Mouse (Mus musculus) midbrain, embryonic 15.5 days (tissue): ENCODE results near the gene Snta1. TPM values are rescaled to one million over a fixed set of nuclear protein-coding genes. Genes with fewer than 3 reads are reported as not detected.

Source experiments
- ATAC-seq: fragments of 200-750 bp; cut with Nextera tagmentation; replicated peaks from 2 replicates; pipeline ENCODE4 v1.8.0; 2017; ENCODE audit warnings: moderate TSS enrichment
- H3K27ac ChIP-seq: fragments of 300-500 bp; sonication (generic); 2 replicates; pipeline ENCODE4 v1.5.1; 2015; ENCODE audit warnings: mild to moderate bottlenecking, inconsistent platforms
- H3K27me3 ChIP-seq: fragments of 300-500 bp; sonication (generic); replicated peaks from 2 replicates; pipeline ENCODE4 v1.6.1; 2015; ENCODE audit warnings: inconsistent platforms
- H3K36me3 ChIP-seq: fragments of 300-500 bp; sonication (generic); replicated peaks from 2 replicates; pipeline ENCODE4 v1.6.1; 2015; ENCODE audit warnings: inconsistent platforms
- H3K4me1 ChIP-seq: fragments of 300-500 bp; sonication (generic); 2 replicates; pipeline ENCODE4 v1.6.1; 2015; ENCODE audit warnings: inconsistent platforms
- H3K4me2 ChIP-seq: fragments of 300-500 bp; sonication (generic); 2 replicates; pipeline ENCODE4 v1.6.1; 2015; ENCODE audit warnings: inconsistent platforms, mild to moderate bottlenecking, moderate library complexity
- H3K4me3 ChIP-seq: fragments of 300-500 bp; sonication (generic); 2 replicates; pipeline ENCODE4 v1.5.1; 2015; ENCODE audit warnings: mild to moderate bottlenecking, inconsistent platforms
- H3K9ac ChIP-seq: fragments of 300-500 bp; sonication (generic); 2 replicates; pipeline ENCODE4 v1.6.1; 2015; ENCODE audit warnings: mild to moderate bottlenecking, inconsistent platforms
- H3K9me3 ChIP-seq: fragments of 300-500 bp; sonication (generic); 2 replicates; pipeline ENCODE4 v1.6.1; 2016; ENCODE audit warnings: inconsistent platforms
- WGBS: fragments of 180-500 bp; shearing (Covaris S2); methylation state at CpG from one replicate; pipeline ENCODE4 v1.1.7; 2015; ENCODE audit warnings: mixed read lengths; 5-methylcytosine and 5-hydroxymethylcytosine counted together
- polyA plus RNA-seq: library from polyadenylated mRNA; unstranded; fragments of >200 nt; fragmentation: Nextera tagmentation; extraction: Ambion mirVana; gene quantifications from 2 replicates; pipeline ENCODE4 v1.2.1, GENCODE M21; 2015

Snta1 gene
- 10.2 and 13.2 TPM in 2 replicates for polyA plus RNA-seq

- H3K4me2 ChIP-seq = peak within 1 kb of the TSS; percentile 74
- H3K27ac ChIP-seq = peak within 1 kb of the TSS; percentile 61
- H3K9me3 ChIP-seq = no peaks in the 10 kb centered on the region
- H3K27me3 ChIP-seq = no peaks in the 10 kb centered on the region
- H3K9ac ChIP-seq = peak within 1 kb of the TSS; percentile 74
- H3K36me3 ChIP-seq = no peaks in the 10 kb centered on the region
- WGBS = 1% methylated on average over 84 of the region's 84 CpGs
- ATAC-seq = peak; percentile 87
- peaks cover 26% of the 10 kb centered on the region for H3K4me1 ChIP-seq
- peak within 1 kb of the TSS; percentile 88 for H3K4me3 ChIP-seq
Measured at GRCm38 (mm10) chr2:154407643-154408445, at the start of gene Snta1. Snta1 (minus strand) TSS chr2:154408099.

GRCm38 (mm10) chr2:154456621-154457020 is 48.7 kb upstream of the Snta1 start:
- H3K4me1 ChIP-seq = peaks cover 5% of the 10 kb centered on the region; the same call in 1 of the 2 replicates
- H3K9ac ChIP-seq = no peak overlapping the region
- H3K27ac ChIP-seq = no peak overlapping the region
- no peaks in the 10 kb centered on the region for H3K9me3 ChIP-seq
- H3K36me3 ChIP-seq = no peaks in the 10 kb centered on the region
- H3K27me3 ChIP-seq = no peaks in the 10 kb centered on the region
- ATAC-seq = no peak
- H3K4me3 ChIP-seq = no peak overlapping the region
- no peak overlapping the region for H3K4me2 ChIP-seq

DNA sequence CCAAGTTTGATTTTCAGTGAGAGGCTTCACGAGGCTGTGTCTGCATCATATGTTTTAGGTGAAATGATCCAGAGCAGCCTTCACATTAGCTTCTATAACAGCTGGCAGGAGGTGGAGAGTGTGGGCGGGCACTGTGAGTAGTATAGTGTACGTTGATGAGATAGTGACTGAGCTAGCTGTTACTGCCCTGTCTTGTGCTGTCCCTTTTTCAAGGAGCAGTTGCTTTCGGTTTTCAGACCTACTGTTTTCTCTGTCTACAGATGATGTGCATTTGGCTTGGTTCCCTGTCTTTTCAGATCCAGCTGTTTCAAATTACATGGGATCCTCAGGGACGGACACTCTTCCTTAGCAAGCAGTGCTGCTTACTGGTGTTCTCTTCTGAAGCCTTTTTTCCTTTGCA is 47.9 kb upstream of the Snta1 start:
- no peak for ATAC-seq
- Histone ChIP-seq H3K9ac (no peak overlapping the region), H3K4me1 (peaks cover 5% of the 10 kb centered on the region; the same call in 1 of the 2 replicates), H3K27me3 (no peaks in the 10 kb centered on the region), H3K36me3 (no peaks in the 10 kb centered on the region), H3K9me3 (no peaks in the 10 kb centered on the region), H3K27ac (peak overlapping the region; percentile 16; the same call in 1 of the 2 replicates), H3K4me2 (no peak overlapping the region), H3K4me3 (no peak overlapping the region)
- 60% methylated on average over 5 of the region's 5 CpGs for WGBS

- Histone ChIP-seq H3K27ac (0 out of 2 replicates have a peak overlapping the region, but pooled peaks have one; percentile 1), H3K9ac (no peak overlapping the region), H3K4me2 (no peak overlapping the region), H3K4me3 (no peak overlapping the region), H3K36me3 (no peaks in the 10 kb centered on the region), H3K9me3 (no peaks in the 10 kb centered on the region), H3K27me3 (no peaks in the 10 kb centered on the region), H3K4me1 (peaks cover under 1% of the 10 kb centered on the region; the same call in 1 of the 2 replicates)
- no peak for ATAC-seq
- 58% methylated on average over 3 of the region's 3 CpGs for WGBS
Measured at GRCm38 (mm10) chr2:154454605-154455004, 46.7 kb upstream of the Snta1 start.

DNA sequence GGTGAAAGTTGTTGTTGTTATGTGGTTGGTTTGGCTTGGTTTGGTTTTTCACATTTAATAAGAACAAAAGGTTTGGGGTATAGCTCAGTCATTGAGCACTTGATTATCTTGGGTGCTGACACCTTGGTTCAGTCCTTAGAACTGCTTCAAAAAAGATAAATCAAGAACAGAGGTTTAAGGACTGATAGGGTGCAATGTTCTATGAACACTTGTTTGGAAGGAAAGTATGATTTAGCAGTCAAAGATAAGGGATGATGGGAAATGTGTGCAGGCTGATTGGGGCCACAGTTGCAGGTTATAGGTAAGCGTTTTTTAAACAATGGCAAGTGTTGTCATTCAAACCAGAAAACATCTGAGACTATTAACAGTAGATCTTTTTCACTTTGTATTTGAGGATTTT is 46.2 kb upstream of the Snta1 start:
- 67% methylated on average over 1 of the region's 1 CpGs for WGBS
- ATAC-seq = no peak
- no peak overlapping the region for H3K27ac ChIP-seq

DNA sequence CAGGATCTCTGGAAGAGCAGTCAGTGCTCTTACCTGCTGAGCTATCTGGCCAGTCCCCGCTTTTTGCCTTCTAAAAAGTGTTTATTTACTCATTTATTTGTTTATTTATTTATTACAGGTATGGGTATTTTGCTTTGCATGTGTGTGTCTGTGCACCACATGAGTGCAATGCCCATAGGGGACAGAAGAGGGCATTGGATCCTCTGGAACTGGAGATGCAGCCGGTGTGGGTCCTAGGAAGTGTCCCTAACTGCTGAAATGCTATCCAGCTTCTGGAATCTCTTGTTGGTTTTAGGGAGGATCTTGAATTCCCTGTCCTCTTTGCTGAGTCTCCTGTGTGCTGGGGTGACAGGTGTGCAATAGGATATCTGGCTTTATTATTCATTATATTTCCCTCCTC is 45.1 kb upstream of the Snta1 start:
- H3K27ac ChIP-seq = no peak overlapping the region
- H3K27me3 ChIP-seq = no peaks in the 10 kb centered on the region
- no peaks in the 10 kb centered on the region for H3K4me1 ChIP-seq
- H3K36me3 ChIP-seq = 0 out of 2 replicates have a peak, but pooled peaks cover 2% of the 10 kb centered on the region
- no peak for ATAC-seq
- H3K4me3 ChIP-seq = no peak overlapping the region
- 96% methylated on average over 2 of the region's 2 CpGs for WGBS
- H3K9ac ChIP-seq = no peak overlapping the region
- no peaks in the 10 kb centered on the region for H3K9me3 ChIP-seq
- no peak overlapping the region for H3K4me2 ChIP-seq

More for the DNA sequence above, 46.2 kb upstream of the Snta1 start:
- no peaks in the 10 kb centered on the region for H3K4me1 ChIP-seq
- no peak overlapping the region for H3K4me3 ChIP-seq
- H3K27me3 ChIP-seq = no peaks in the 10 kb centered on the region
- H3K9ac ChIP-seq = no peak overlapping the region
- no peaks in the 10 kb centered on the region for H3K9me3 ChIP-seq
- H3K36me3 ChIP-seq = no peaks in the 10 kb centered on the region
- no peak overlapping the region for H3K4me2 ChIP-seq

DNA sequence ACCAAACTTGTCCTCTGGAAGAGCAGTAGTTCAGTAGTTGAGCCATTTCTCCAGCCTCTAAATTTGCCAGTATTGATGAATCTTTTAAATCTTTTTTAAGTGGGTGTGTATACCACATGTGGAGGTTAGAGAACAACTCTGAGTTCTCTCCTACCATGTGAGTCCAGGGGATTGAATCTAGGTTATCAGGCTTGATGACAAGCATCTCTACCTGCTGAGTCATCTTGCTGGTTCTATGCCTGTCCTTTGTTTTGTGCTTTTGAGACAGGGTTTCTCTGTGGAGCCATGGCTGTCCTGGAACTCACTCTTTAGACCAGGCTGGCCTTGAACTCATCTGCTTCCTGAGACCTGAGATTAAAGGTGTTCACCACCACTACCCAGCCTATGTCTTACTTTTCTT is 40.7 kb upstream of the Snta1 start:
- H3K4me1 ChIP-seq = no peaks in the 10 kb centered on the region
- H3K4me3 ChIP-seq = no peak overlapping the region
- H3K9ac ChIP-seq = no peak overlapping the region
- H3K27ac ChIP-seq = no peak overlapping the region
- H3K4me2 ChIP-seq = no peak overlapping the region
- no peaks in the 10 kb centered on the region for H3K27me3 ChIP-seq
- ATAC-seq = no peak
- 0 out of 2 replicates have a peak, but pooled peaks cover 7% of the 10 kb centered on the region for H3K36me3 ChIP-seq
- no peaks in the 10 kb centered on the region for H3K9me3 ChIP-seq

- WGBS = 96% methylated on average over 8 of the region's 8 CpGs
- Histone ChIP-seq H3K27me3 (no peaks in the 10 kb centered on the region), H3K27ac (no peak overlapping the region), H3K4me3 (no peak overlapping the region), H3K4me2 (no peak overlapping the region), H3K9me3 (no peaks in the 10 kb centered on the region), H3K4me1 (no peaks in the 10 kb centered on the region), H3K9ac (no peak overlapping the region), H3K36me3 (0 out of 2 replicates have a peak, but pooled peaks cover 9% of the 10 kb centered on the region)
- no peak for ATAC-seq
Measured at GRCm38 (mm10) chr2:154447821-154448220, 39.9 kb upstream of the Snta1 start.

GRCm38 (mm10) chr2:154440453-154440852 is 32.6 kb upstream of the Snta1 start:
- Histone ChIP-seq H3K27ac (no peak overlapping the region), H3K27me3 (no peaks in the 10 kb centered on the region), H3K9ac (no peak overlapping the region), H3K9me3 (no peaks in the 10 kb centered on the region), H3K4me2 (no peak overlapping the region), H3K4me1 (peaks cover 29% of the 10 kb centered on the region), H3K36me3 (0 out of 2 replicates have a peak, but pooled peaks cover 5% of the 10 kb centered on the region), H3K4me3 (no peak overlapping the region)
- no peak for ATAC-seq

DNA sequence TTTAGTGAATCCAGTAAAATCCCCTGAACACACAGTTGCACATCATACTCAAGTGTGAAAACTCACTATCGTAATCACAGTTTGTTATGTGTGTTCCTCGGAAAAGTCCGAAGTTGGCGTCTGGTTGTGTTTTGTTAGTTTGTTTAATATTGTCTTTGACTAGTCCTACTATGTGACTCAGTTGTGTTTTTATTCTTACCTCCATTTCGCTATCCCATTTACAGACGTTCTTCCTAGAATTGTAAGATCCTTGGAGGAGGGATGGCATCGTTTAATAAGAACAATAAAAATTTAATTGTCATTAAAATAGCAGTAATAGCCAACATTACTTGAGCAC is 29.3 kb upstream of the Snta1 start:
- H3K9ac ChIP-seq = peak overlapping the region; percentile 86
- H3K27me3 ChIP-seq = no peaks in the 10 kb centered on the region
- ATAC-seq = no peak
- H3K36me3 ChIP-seq = no peaks in the 10 kb centered on the region
- peak overlapping the region; percentile 88 for H3K27ac ChIP-seq
- peaks cover 30% of the 10 kb centered on the region for H3K4me1 ChIP-seq
- WGBS = 13% methylated on average over 7 of the region's 7 CpGs
- peak overlapping the region; percentile 67 for H3K4me3 ChIP-seq
- peak overlapping the region; percentile 60 for H3K4me2 ChIP-seq
- H3K9me3 ChIP-seq = no peaks in the 10 kb centered on the region

GRCm38 (mm10) chr2:154436458-154437190 is 28.7 kb upstream of the Snta1 start, which contains the start of gene Cbfa2t2:
Cbfa2t2 (plus strand) TSS chr2:154436481.
- Histone ChIP-seq H3K9me3 (no peaks in the 10 kb centered on the region), H3K36me3 (no peaks in the 10 kb centered on the region), H3K4me1 (peaks cover 30% of the 10 kb centered on the region), H3K4me3 (peak within 1 kb of the TSS; percentile 67), H3K9ac (peak within 1 kb of the TSS; percentile 86), H3K27ac (peak within 1 kb of the TSS; percentile 88), H3K27me3 (no peaks in the 10 kb centered on the region), H3K4me2 (peak within 1 kb of the TSS; percentile 60)
- WGBS = under 1% methylated on average over 51 of the region's 70 CpGs
- ATAC-seq = peak; percentile 92

DNA sequence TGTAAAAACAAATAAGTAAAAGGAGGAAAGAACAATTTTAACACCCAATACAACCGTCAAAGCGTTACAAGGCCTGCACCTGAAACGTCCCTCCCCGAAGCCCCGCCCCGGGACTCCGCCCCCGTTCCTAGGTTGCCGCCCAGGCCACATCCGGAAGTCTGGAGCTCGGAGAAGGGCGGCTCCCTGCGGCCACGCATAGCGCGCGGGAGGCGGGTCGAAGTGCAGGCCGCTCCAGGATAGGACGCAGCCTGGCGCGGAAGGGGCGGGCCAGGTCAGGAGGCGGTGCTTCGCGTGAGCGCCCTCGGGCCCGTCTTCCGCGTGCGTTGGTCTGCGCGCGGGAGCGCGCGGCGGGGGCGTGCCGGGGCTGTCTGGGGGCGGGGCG is 28.2 kb upstream of the Snta1 start:
- Histone ChIP-seq H3K4me2 (peak overlapping the region; percentile 60), H3K36me3 (no peaks in the 10 kb centered on the region), H3K4me1 (peaks cover 30% of the 10 kb centered on the region), H3K9me3 (no peaks in the 10 kb centered on the region), H3K9ac (peak overlapping the region; percentile 86; the same call in 1 of the 2 replicates), H3K27ac (peak overlapping the region; percentile 88), H3K27me3 (no peaks in the 10 kb centered on the region), H3K4me3 (peak overlapping the region; percentile 67)
- under 1% methylated on average over 30 of the region's 44 CpGs for WGBS
- peak; percentile 99 for ATAC-seq
